Comparison of ENCODE assay signal across 8 mouse cellular contexts in genomic region chr15:79892213-79892541, GRCm38 (mm10). TPM values are rescaled to one million over a fixed set of nuclear protein-coding genes. Genes with fewer than 3 reads are reported as not detected.
DNase-seq lines count a peak whose midpoint lies in the region; ATAC-seq and TF ChIP-seq lines count a peak whose summit lies in the region.

No protein-coding gene starts in this region.

- TF ChIP-seq CTCF in lung, embryonic 14.5 days (IDR thresholded peaks at IDR 0.05; ENCODE audit: low read depth), result no peak

- H3K4me2 ChIP-seq in lung, embryonic 14.5 days, result peak overlapping the region; percentile 69
- H3K4me2 ChIP-seq in neural tube, embryonic 14.5 days (ENCODE audit: low read depth, low read length), result peak overlapping the region; percentile 42; the same call in 1 of the 2 replicates

- H3K9ac ChIP-seq in lung, embryonic 14.5 days, result peak overlapping the region; percentile 49
- no peak overlapping the region for H3K9ac ChIP-seq in neural tube, embryonic 14.5 days (replicated peaks; ENCODE audit: low read depth, low read length)

- under 1% methylated on average over 12 of the region's 12 CpGs for WGBS in embryonic facial prominence, embryonic 10.5 days
- 1% methylated on average over 12 of the region's 12 CpGs for whole genome bisulfite sequencing in lung, embryonic 14.5 days
- 3% methylated on average over 12 of the region's 12 CpGs for WGBS in neural tube, embryonic 14.5 days

- DNase-seq in urinary bladder, adult 18-20 months (ENCODE audit: low spot score in 2 of 2), result peak; percentile 56 to 69
- DNase-seq in urinary bladder, postnatal 10 days (ENCODE audit: low spot score), result no peak
- DNase-seq in embryonic facial prominence, embryonic 10.5 days (ENCODE audit: low spot score), result peak; percentile 60
- peak; percentile 89 for DNase-seq in heart, adult 8-10 months (ENCODE audit: low spot score)
- peak; percentile 59 for DNase-seq in kidney, adult 18-20 months
- peak; percentile 73 for DNase-seq in lung, embryonic 14.5 days
- peak; percentile 69 to 75 for DNase-seq in thymus, postnatal 36 days

- peaks cover 41% of the 10 kb centered on the region for H3K27me3 ChIP-seq in embryonic facial prominence, embryonic 10.5 days (replicated peaks; ENCODE audit: low read depth, poor library complexity, severe bottlenecking)
- H3K27me3 ChIP-seq in lung, embryonic 14.5 days (ENCODE audit: insufficient read depth, low read length), result peaks cover 14% of the 10 kb centered on the region; the same call in 1 of the 2 replicates
- no peaks in the 10 kb centered on the region for H3K27me3 ChIP-seq in neural tube, embryonic 14.5 days (ENCODE audit: control insufficient read depth, insufficient read depth, low read length)

- H3K4me3 ChIP-seq in embryonic facial prominence, embryonic 10.5 days, result peak overlapping the region; percentile 56
- peak overlapping the region; percentile 40 for H3K4me3 ChIP-seq in lung, embryonic 14.5 days (ENCODE audit: low read depth, low read length)
- H3K4me3 ChIP-seq in neural tube, embryonic 14.5 days (ENCODE audit: low read depth, low read length), result peak overlapping the region; percentile 16

- H3K9me3 ChIP-seq in embryonic facial prominence, embryonic 10.5 days, result no peaks in the 10 kb centered on the region
- H3K9me3 ChIP-seq in lung, embryonic 14.5 days (ENCODE audit: low read depth, low read length), result no peaks in the 10 kb centered on the region
- H3K9me3 ChIP-seq in neural tube, embryonic 14.5 days (ENCODE audit: control insufficient read depth, low read length), result no peaks in the 10 kb centered on the region

- ATAC-seq in lung, embryonic 14.5 days (ENCODE audit: insufficient read depth), result peak; percentile 78
- peak; percentile 28; the same call in 1 of the 2 replicates for ATAC-seq in neural tube, embryonic 14.5 days (ENCODE audit: low read depth)

- H3K4me1 ChIP-seq in embryonic facial prominence, embryonic 10.5 days, result peaks cover 30% of the 10 kb centered on the region
- no peaks in the 10 kb centered on the region for H3K4me1 ChIP-seq in lung, embryonic 14.5 days (ENCODE audit: insufficient read depth)
- H3K4me1 ChIP-seq in neural tube, embryonic 14.5 days (ENCODE audit: control insufficient read depth, insufficient read depth, low read length), result 0 out of 2 replicates have a peak, but pooled peaks cover 2% of the 10 kb centered on the region

- peak overlapping the region; percentile 75 for H3K27ac ChIP-seq in embryonic facial prominence, embryonic 10.5 days (replicated peaks)
- H3K27ac ChIP-seq in lung, embryonic 14.5 days (ENCODE audit: low read depth), result peak overlapping the region; percentile 62; the same call in 1 of the 2 replicates
- no peak overlapping the region for H3K27ac ChIP-seq in neural tube, embryonic 14.5 days (ENCODE audit: low read depth, low read length)

- no peaks in the 10 kb centered on the region for H3K36me3 ChIP-seq in embryonic facial prominence, embryonic 10.5 days (replicated peaks)
- H3K36me3 ChIP-seq in lung, embryonic 14.5 days (ENCODE audit: insufficient read depth), result no peaks in the 10 kb centered on the region
- no peaks in the 10 kb centered on the region for H3K36me3 ChIP-seq in neural tube, embryonic 14.5 days (ENCODE audit: control insufficient read depth, insufficient read depth, low read length)

RNA-seq across cellular contexts. Expression of gene Apobec3, which starts 0.7 kb away (rescaled TPM):
- polyA plus RNA-seq in embryonic facial prominence, embryonic 10.5 days (2016; fragmentation: Nextera tagmentation; extraction: Ambion mirVana), result 7.7 and 8.4 TPM in 2 replicates
- 1 to 10 TPM; 7.2 to 8.4 (median 8.0) TPM for total RNA-seq in heart, adult 8-10 months (2022)
- 19.8 and 23.2 TPM in 2 replicates for polyA plus RNA-seq in lung, embryonic 14.5 days (2014; fragmentation: Nextera tagmentation; extraction: Ambion mirVana)
- 2.3 and 6.0 TPM in 2 replicates for polyA plus RNA-seq in neural tube, embryonic 14.5 days (2014; fragmentation: Nextera tagmentation; extraction: Ambion mirVana)

RNA-seq across cellular contexts. Expression of gene Cbx6, which starts 57.7 kb away (rescaled TPM):
- polyA plus RNA-seq in embryonic facial prominence, embryonic 10.5 days (2016; fragmentation: Nextera tagmentation; extraction: Ambion mirVana), result 16.1 and 18.1 TPM in 2 replicates
- total RNA-seq in heart, adult 8-10 months (2022), result 10 to 100 TPM; 15.5 to 20.3 (median 18.9) TPM
- polyA plus RNA-seq in lung, embryonic 14.5 days (2014; fragmentation: Nextera tagmentation; extraction: Ambion mirVana), result 43.1 and 47.1 TPM in 2 replicates
- polyA plus RNA-seq in neural tube, embryonic 14.5 days (2014; fragmentation: Nextera tagmentation; extraction: Ambion mirVana), result 25.4 and 31.1 TPM in 2 replicates

RNA-seq across cellular contexts. Expression of gene Npcd, which starts 58.1 kb away (rescaled TPM):
- polyA plus RNA-seq in embryonic facial prominence, embryonic 10.5 days (2016; fragmentation: Nextera tagmentation; extraction: Ambion mirVana), result not detected in 2 replicates
- total RNA-seq in heart, adult 8-10 months (2022), result under 1 TPM in 3 of 4 experiments, not detected in 1; 0.33 to 0.69 (median 0.47) TPM
- polyA plus RNA-seq in lung, embryonic 14.5 days (2014; fragmentation: Nextera tagmentation; extraction: Ambion mirVana), result not detected in 2 replicates
- polyA plus RNA-seq in neural tube, embryonic 14.5 days (2014; fragmentation: Nextera tagmentation; extraction: Ambion mirVana), result 1.0 and 2.5 TPM in 2 replicates
